Mouse (Mus musculus): ENCODE results near the gene Tunar.

The Tunar gene

GRCm38 (mm10) chr12:105333570-105333969 lies at the start of gene Tunar:
Tunar (plus strand) TSS chr12:105333870.
- DNase-seq (ENCODE audit: low spot score in 2 of 2): no peak

- DNase-seq (ENCODE audit: low spot score in 2 of 2): no peak
Measured at GRCm38 (mm10) chr12:105312571-105313035, 21.1 kb upstream of the Tunar start.

DNA sequence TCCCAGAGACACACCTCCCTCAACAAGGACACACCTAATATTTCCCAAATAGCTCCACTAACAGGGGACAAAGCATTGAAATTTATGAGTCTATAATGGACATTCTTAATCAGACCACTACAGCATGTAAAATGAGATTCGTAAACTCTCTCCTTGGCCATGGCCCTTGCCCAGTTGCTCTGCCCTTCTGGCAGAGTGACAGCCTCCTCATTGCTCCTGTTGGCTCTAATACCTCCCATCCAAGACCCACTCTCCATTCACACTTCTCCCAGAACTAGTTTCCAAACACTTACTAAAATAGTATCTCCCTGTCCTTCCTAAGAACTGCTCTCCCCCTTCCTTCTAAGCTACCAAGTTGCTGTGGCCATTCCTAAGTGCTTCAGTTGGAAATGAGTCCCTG lies 19.3 kb upstream of the Tunar start:
- DNase-seq (ENCODE audit: low spot score in 2 of 2): no peak

GRCm38 (mm10) chr12:105322160-105322559 lies 11.5 kb upstream of the Tunar start:
- DNase-seq (ENCODE audit: low spot score in 2 of 2): no peak

GRCm38 (mm10) chr12:105327051-105327450 lies 6.6 kb upstream of the Tunar start:
- DNase-seq (ENCODE audit: low spot score in 2 of 2): no peak

- DNase-seq (ENCODE audit: low spot score in 2 of 2): peak; percentile 32 to 75
Measured at GRCm38 (mm10) chr12:105328396-105328795, 5.3 kb upstream of the Tunar start.

DNA sequence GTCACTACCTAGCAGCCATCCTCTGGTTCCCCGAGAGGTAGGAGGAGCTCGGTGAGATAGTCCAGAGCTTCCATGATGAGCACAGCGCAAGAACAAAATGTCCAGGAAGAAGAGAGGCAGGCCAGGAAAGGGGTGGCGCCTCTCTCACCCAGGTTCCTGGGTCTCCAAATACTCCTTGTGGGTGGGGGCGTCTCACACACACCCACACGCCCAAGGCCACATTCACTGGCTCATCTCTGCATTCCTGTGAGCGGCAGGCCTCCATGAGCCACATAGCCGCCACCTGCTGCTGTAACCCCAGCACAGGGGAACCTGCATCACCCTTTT lies 2.4 kb downstream of the Tunar start:
- no peak for DNase-seq (ENCODE audit: low spot score in 2 of 2)

DNA sequence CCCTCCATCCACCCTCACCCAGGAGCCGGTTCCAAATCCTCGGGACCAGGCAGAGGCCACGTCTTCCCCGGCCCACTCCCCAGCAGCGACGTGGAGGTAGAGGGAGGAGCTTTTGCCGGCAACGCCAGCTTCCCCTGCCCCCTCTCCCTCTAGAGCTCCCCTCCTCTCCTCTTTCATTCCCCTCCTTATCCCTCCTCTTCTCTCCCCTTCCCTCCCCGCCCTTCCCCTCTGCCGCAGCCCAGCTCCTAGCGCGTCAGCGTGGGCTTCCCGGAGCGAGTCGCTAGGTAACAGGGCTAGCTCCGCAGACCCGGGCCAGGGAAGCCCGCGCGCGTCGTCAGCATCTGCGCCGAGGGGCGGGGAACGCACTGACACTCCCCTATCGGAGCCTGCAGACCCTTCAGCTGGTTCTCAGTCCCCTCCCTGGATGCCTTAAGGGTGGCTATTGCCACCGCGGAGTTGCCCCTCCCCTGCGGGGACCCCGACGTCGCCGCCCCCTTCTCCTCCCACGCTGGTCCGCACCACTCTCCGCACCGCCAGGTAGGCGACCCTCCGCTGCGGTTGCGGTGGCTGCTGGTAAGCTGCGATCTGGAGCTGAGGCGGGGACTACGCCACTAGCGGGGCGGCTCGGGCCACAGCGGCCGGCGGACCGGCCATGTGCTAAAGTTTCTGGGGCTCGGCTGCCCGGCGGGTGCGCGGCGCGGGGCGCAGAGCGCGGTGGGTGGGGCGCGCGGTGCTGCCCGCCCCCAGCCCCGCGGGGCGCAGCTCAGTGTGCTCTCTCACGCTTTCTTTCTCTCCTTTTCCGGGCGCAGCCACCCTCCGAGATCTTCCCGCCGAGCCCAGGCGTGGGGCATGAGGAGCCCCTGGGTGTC lies 3.0 kb downstream of the Tunar start:
- DNase-seq (ENCODE audit: low spot score in 2 of 2): peak in 1 of 2 experiments; percentile 39

DNA sequence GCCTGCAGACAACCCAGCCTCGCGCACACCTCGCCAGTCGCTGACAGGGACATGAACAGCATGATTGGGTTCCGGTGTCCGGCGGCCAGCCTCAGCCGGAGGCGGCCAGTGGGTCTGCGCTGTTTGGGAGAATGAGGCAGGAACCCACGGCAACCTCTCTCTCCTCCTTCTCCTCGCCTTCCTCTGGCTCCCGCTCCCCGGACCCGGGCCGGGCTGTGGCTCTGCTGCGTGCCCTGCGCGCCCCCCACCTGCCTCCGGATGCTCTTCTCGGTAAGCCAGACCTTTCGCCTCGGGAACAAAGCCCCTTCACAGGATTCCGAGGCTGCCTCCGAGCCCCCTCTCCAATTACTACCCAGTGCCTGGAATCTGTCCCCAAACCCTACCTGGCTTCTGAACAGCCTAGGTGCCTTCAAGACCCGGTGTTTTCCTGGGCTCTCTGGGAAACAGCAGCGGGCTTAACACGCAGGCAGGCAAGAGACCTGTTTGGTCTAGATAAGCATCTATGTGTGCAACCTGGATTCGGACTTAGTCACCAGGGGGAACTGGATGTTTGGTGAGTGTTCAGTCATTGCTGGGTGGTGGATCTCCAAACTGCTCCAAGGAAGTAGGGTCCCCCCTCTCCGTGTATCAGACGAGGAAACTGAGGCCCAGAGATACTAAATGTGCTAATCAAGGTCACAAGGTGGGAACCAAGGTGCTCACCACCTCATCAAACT lies 3.8 kb downstream of the Tunar start:
- DNase-seq (ENCODE audit: low spot score in 2 of 2): no peak

DNA sequence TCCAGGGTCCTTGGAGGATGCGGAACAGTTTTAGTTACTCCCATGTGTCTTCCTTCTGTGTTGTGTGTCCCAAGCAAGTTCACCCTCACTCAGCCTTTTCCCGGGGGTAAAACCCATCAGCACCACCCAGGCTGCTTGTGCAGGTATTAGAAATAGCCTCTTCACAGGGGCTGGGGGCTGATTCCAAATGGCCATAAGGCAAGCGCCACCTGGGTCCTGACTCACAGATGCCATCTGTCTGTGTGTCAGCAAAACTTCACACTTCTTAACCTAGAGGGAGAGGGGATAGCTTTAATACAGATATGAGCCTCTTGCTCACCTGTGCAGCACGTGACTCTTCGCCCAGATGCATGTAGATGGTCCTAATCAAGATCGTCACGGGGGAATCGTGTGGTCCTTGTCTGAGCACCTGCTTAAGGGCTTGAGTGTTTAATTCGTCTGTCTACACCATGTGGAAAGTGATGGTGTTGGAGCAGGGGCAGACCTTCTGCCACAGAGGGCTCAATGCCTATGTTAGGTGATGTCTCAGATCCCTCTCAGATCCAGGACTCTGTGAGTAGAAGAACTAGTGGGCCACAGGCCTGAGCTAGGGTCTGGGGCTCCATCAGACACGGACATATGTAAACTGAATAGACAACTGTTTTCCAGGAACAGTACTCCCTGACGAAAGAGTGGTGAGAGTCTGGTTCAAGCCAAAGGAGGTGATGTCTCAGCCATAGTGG lies 4.7 kb downstream of the Tunar start:
- no peak for DNase-seq (ENCODE audit: low spot score in 2 of 2)

DNA sequence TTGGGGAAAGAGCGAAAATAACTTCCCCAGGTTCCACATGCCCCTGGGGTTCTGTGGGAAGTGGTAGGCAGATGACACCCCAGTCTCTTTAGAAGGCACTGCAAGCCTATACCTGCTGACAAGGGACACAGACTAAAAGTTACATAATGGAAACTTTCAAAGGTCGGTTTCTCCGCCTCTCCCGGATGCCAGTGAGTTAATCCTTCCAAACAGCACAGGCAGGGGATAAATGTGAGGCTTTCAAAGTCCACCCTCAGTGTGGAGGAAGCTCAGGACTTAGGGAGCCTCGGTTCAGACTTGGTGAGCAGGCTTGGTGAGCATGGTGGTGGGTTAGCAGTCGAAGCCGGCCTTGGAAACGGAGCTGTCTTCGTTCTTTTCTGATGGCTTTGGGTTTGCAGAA lies 7.9 kb downstream of the Tunar start:
- DNase-seq (ENCODE audit: low spot score in 2 of 2): no peak

DNA sequence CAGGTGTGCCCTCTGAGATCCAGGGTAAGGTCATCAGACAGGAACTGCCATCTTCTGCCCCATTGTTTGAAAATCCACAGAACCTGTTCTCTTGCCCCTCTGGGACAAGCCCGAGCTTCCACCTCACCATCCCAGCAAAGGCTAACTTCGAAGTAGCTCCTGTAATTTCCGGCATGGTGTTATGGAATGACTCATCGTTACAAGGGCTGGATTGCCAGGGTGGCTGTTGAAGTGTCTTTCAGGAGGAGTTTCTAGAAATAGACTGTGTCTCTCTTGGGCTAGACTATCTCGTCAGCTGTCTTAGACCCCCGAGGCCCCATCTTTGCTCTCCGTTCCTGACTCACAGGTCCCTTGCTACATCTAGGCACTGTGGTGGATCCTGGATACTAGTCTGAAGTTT lies 10.8 kb downstream of the Tunar start:
- no peak for DNase-seq (ENCODE audit: low spot score in 2 of 2)

DNA sequence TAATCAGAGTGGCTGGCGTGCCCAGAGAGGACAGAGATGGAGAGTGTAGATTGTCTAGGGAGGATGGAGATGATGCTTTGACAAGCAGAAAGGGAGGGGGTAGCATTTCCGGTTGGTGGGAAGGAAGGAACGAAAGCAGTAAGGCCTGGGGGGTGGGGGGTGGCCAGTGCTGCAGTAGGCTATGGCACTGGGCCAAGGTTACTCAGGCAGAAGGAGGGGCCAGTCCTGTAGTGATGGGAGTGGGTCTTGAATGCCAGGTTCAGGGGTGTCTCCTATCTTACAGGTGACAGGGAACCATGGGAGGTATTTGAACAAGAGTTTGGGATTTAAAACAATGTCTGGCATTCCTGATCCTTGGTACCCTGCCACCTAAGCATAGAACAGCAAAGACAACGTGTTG lies 13.2 kb downstream of the Tunar start:
- no peak for DNase-seq (ENCODE audit: low spot score in 2 of 2)

GRCm38 (mm10) chr12:105347261-105347660 lies 13.6 kb downstream of the Tunar start:
- no peak for DNase-seq (ENCODE audit: low spot score in 2 of 2)

GRCm38 (mm10) chr12:105354266-105354665 lies 20.6 kb downstream of the Tunar start:
- peak; percentile 26 to 83 for DNase-seq (ENCODE audit: low spot score in 2 of 2)

DNA sequence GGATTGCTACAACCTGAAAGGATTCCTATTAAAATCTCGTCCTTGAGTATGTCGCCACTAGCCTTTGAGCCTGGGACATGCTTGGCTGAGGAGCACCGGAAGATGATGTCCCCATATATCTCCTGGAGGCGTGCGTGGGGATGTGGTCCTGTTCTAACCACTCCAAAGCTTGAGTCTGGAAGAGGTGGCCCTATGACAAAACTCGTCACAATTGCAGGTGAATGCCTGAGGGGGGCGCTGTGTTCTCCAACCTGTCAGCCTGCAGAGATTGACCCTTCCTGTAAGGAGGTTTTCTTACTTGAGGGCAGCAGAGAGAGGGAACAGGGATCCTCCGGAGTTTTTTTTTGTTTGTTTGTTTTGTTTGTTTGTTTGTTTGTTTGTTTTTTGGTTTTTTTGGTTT lies 21.1 kb downstream of the Tunar start:
- DNase-seq (ENCODE audit: low spot score in 2 of 2): no peak

GRCm38 (mm10) chr12:105356781-105357180 lies 23.1 kb downstream of the Tunar start:
- DNase-seq (ENCODE audit: low spot score in 2 of 2): no peak

- DNase-seq (ENCODE audit: low spot score in 2 of 2): no peak
Measured at GRCm38 (mm10) chr12:105363648-105364047, 30.0 kb downstream of the Tunar start.

DNA sequence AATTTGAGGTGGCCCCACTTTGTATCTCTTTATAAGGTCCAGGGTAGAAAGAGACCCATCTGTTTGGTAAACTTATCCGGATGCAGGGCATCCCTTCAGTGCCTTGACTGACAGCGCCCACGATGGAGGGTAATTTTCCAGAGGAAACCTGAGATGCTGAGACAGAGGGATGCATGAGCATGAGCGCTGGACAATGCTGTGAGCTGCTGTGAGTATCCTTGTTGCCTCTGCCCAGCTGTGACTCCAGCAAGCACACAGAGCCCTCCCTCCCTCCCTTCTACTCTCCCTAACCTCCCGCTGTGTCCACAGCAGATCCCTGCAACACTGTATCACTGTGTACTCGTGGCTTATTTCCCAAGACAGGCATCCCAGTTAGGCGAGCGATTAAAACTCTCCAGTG lies 40.9 kb downstream of the Tunar start:
- DNase-seq (ENCODE audit: low spot score in 2 of 2): no peak

GRCm38 (mm10) chr12:105376976-105377375 lies 43.3 kb downstream of the Tunar start:
- DNase-seq (ENCODE audit: low spot score in 2 of 2): no peak

GRCm38 (mm10) chr12:105382733-105383132 lies 49.1 kb downstream of the Tunar start:
- no peak for DNase-seq (ENCODE audit: low spot score in 2 of 2)

- DNase-seq (ENCODE audit: low spot score in 2 of 2): no peak
Measured at GRCm38 (mm10) chr12:105394671-105395070, 61.0 kb downstream of the Tunar start.

Data from left cerebral cortex, adult 9 months (tissue).